In the genomic region with DNA sequence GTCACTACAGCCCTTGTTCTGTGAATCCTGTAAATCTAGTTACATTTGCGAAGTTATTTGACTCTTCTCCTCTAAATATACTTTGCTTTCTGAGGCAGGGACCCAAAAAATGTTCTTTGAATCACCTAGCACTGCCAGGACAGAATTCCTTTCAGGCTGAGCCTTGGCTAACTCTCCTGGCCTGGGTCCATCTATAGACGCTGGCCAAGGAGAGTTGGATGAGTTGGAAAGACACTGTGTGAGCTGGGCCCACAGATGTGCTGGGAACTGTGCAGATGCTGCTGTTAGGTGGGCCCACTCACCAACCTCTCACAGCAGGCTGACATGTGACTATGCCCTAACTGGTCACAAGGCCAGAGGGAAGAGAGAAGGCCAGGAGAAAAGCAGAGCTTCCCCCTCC, we compare ENCODE assay signal across 8 mouse cellular contexts. TPM values are rescaled to one million over a fixed set of nuclear protein-coding genes. Genes with fewer than 3 reads are reported as not detected.
A peak's percentile ranks its signal among the peaks of the same experiment; 100 is the strongest.
DNase-seq lines count a peak whose midpoint lies in the region; ATAC-seq lines count a peak whose summit lies in the region.

No protein-coding gene starts in this region.

- no peaks in the 10 kb centered on the region for H3K9me3 ChIP-seq in hindbrain, embryonic 10.5 days
- H3K9me3 ChIP-seq in hindbrain, embryonic 11.5 days (ENCODE audit: control insufficient read depth, low read length) = no peaks in the 10 kb centered on the region
- no peaks in the 10 kb centered on the region for H3K9me3 ChIP-seq in embryonic facial prominence, embryonic 14.5 days (ENCODE audit: control insufficient read depth, low read length)
- H3K9me3 ChIP-seq in hindbrain, embryonic 16.5 days (ENCODE audit: control insufficient read depth, low read length) = no peaks in the 10 kb centered on the region

- ATAC-seq in hindbrain, embryonic 11.5 days (ENCODE audit: low FRiP score) = no peak; the same call in 1 of the 2 replicates
- no peak for ATAC-seq in embryonic facial prominence, embryonic 14.5 days (ENCODE audit: low read depth)
- ATAC-seq in hindbrain, embryonic 16.5 days = no peak

- peaks cover 8% of the 10 kb centered on the region; the same call in 1 of the 2 replicates for H3K27me3 ChIP-seq in hindbrain, embryonic 10.5 days (ENCODE audit: insufficient read depth, poor library complexity, severe bottlenecking)
- H3K27me3 ChIP-seq in hindbrain, embryonic 11.5 days (ENCODE audit: control insufficient read depth, insufficient read depth, low read length) = no peaks in the 10 kb centered on the region
- H3K27me3 ChIP-seq in embryonic facial prominence, embryonic 14.5 days (replicated peaks; ENCODE audit: control insufficient read depth, insufficient read depth, low read length) = no peaks in the 10 kb centered on the region
- no peaks in the 10 kb centered on the region for H3K27me3 ChIP-seq in hindbrain, embryonic 16.5 days (replicated peaks; ENCODE audit: control insufficient read depth, insufficient read depth, low read length)

- DNase-seq in hindbrain, embryonic 10.5 days (ENCODE audit: low spot score) = no peak
- no peak for DNase-seq in hindbrain, embryonic 11.5 days (ENCODE audit: low spot score)
- peak; percentile 53 for DNase-seq in Muller cell, postnatal 12 days (ENCODE audit: inconsistent ontology term)
- peak; percentile 40 for DNase-seq in embryonic facial prominence, embryonic 14.5 days (ENCODE audit: low spot score)
- no peak for DNase-seq in spleen, postnatal 4 days (ENCODE audit: low spot score in 2 of 2)
- no peak for DNase-seq in adrenal gland, postnatal 4 days (ENCODE audit: low spot score in 2 of 2)
- no peak for DNase-seq in frontal cortex, postnatal 10 days (ENCODE audit: low spot score in 2 of 2)

- H3K4me1 ChIP-seq in hindbrain, embryonic 10.5 days (replicated peaks) = peaks cover 20% of the 10 kb centered on the region
- H3K4me1 ChIP-seq in hindbrain, embryonic 11.5 days (replicated peaks; ENCODE audit: control insufficient read depth, insufficient read depth, low read length) = no peaks in the 10 kb centered on the region
- peaks cover 13% of the 10 kb centered on the region for H3K4me1 ChIP-seq in embryonic facial prominence, embryonic 14.5 days (ENCODE audit: control insufficient read depth, insufficient read depth, low read length)
- peaks cover 25% of the 10 kb centered on the region for H3K4me1 ChIP-seq in hindbrain, embryonic 16.5 days (ENCODE audit: control insufficient read depth, insufficient read depth, low read depth, low read length)

- H3K27ac ChIP-seq in hindbrain, embryonic 10.5 days = peak overlapping the region; percentile 60; the same call in 1 of the 2 replicates
- no peak overlapping the region for H3K27ac ChIP-seq in hindbrain, embryonic 11.5 days (ENCODE audit: low read depth, low read length)
- H3K27ac ChIP-seq in embryonic facial prominence, embryonic 14.5 days (replicated peaks; ENCODE audit: low read depth, low read length) = no peak overlapping the region; the same call in 1 of the 2 replicates
- H3K27ac ChIP-seq in hindbrain, embryonic 16.5 days (ENCODE audit: low read depth, low read length) = peak overlapping the region; percentile 98

- H3K4me3 ChIP-seq in hindbrain, embryonic 10.5 days = no peak overlapping the region
- H3K4me3 ChIP-seq in hindbrain, embryonic 11.5 days (ENCODE audit: low read depth, low read length) = no peak overlapping the region
- no peak overlapping the region for H3K4me3 ChIP-seq in embryonic facial prominence, embryonic 14.5 days (ENCODE audit: low read depth, low read length)
- no peak overlapping the region for H3K4me3 ChIP-seq in hindbrain, embryonic 16.5 days (ENCODE audit: low read length)

- H3K36me3 ChIP-seq in hindbrain, embryonic 10.5 days = no peaks in the 10 kb centered on the region
- no peaks in the 10 kb centered on the region for H3K36me3 ChIP-seq in hindbrain, embryonic 11.5 days (ENCODE audit: control insufficient read depth, insufficient read depth, low read length)
- no peaks in the 10 kb centered on the region for H3K36me3 ChIP-seq in embryonic facial prominence, embryonic 14.5 days (ENCODE audit: control insufficient read depth, insufficient read depth, low read length)
- no peaks in the 10 kb centered on the region for H3K36me3 ChIP-seq in hindbrain, embryonic 16.5 days (ENCODE audit: control insufficient read depth, insufficient read depth, low read length)

- WGBS in hindbrain, embryonic 10.5 days = 86% methylated on average over 2 of the region's 2 CpGs
- 80% methylated on average over 2 of the region's 2 CpGs for WGBS in hindbrain, embryonic 11.5 days
- WGBS in embryonic facial prominence, embryonic 14.5 days = 71% methylated on average over 2 of the region's 2 CpGs
- WGBS in hindbrain, embryonic 16.5 days = 71% methylated on average over 2 of the region's 2 CpGs

- H3K4me2 ChIP-seq in hindbrain, embryonic 11.5 days (replicated peaks; ENCODE audit: low read depth, low read length) = no peak overlapping the region
- H3K4me2 ChIP-seq in embryonic facial prominence, embryonic 14.5 days (ENCODE audit: low read depth, low read length) = no peak overlapping the region
- H3K4me2 ChIP-seq in hindbrain, embryonic 16.5 days (ENCODE audit: low read length) = peak overlapping the region; percentile 65; the same call in 1 of the 2 replicates

- H3K9ac ChIP-seq in hindbrain, embryonic 11.5 days (ENCODE audit: low read depth, low read length) = no peak overlapping the region
- no peak overlapping the region for H3K9ac ChIP-seq in embryonic facial prominence, embryonic 14.5 days (ENCODE audit: low read depth, low read length)
- H3K9ac ChIP-seq in hindbrain, embryonic 16.5 days (ENCODE audit: low read depth, low read length) = peak overlapping the region; percentile 54

RNA-seq across cellular contexts. Expression of a gene that starts 41.1 kb away (rescaled TPM):
- polyA plus RNA-seq in hindbrain, embryonic 10.5 days (2016; fragmentation: Nextera tagmentation; extraction: Ambion mirVana) = 459 and 460 TPM in 2 replicates
- polyA plus RNA-seq in hindbrain, embryonic 11.5 days (2014; fragmentation: Nextera tagmentation; extraction: Ambion mirVana) = 360 and 376 TPM in 2 replicates
- 379 and 391 TPM in 2 replicates for polyA plus RNA-seq in embryonic facial prominence, embryonic 14.5 days (2014; fragmentation: Nextera tagmentation; extraction: Ambion mirVana)
- polyA plus RNA-seq in hindbrain, embryonic 16.5 days (2015; fragmentation: Nextera tagmentation; extraction: Ambion mirVana) = 433 and 435 TPM in 2 replicates
- 100 to 1,000 TPM; 207 to 215 TPM for total RNA-seq in adrenal gland, postnatal 4 days (2021)

Comparison
In these comparisons a context has a peak if more than half of its experiments do, and no peak if none do; other contexts are left out.
1. H3K27ac ChIP-seq: peak in hindbrain, embryonic 10.5 days (single experiment) and hindbrain, embryonic 16.5 days (single experiment); none in hindbrain, embryonic 11.5 days (single experiment) and embryonic facial prominence, embryonic 14.5 days (single experiment).
2. DNase-seq: peak in Muller cell, postnatal 12 days (single experiment) and embryonic facial prominence, embryonic 14.5 days (single experiment); none in hindbrain, embryonic 10.5 days (single experiment), hindbrain, embryonic 11.5 days (single experiment), spleen, postnatal 4 days (0 of 2), adrenal gland, postnatal 4 days (0 of 2) and frontal cortex, postnatal 10 days (0 of 2).